Mouse (Mus musculus) brain, embryonic 14.5 days (tissue): ENCODE data around the gene Glp2r.

Experiments
- CTCF ChIP-seq: fragments of 200-500 bp; IDR thresholded peaks from 2 replicates; pipeline ENCODE4 v1.5.1; 2012; ENCODE audit warnings: inconsistent platforms, mild to moderate bottlenecking, moderate library complexity, borderline replicate concordance; ENCODE audit not compliant: insufficient read depth, insufficient read length; ENCODE audit errors: extremely low read depth
- POLR2A ChIP-seq: fragments of 200-500 bp; IDR thresholded peaks from 2 replicates; pipeline ENCODE4 v1.6.1; 2012; ENCODE audit warnings: mild to moderate bottlenecking, inconsistent platforms, borderline replicate concordance; ENCODE audit not compliant: poor library complexity, insufficient read depth, insufficient read length, severe bottlenecking; ENCODE audit errors: extremely low read depth

- TF ChIP-seq POLR2A, result no peak
- TF ChIP-seq CTCF, result no peak
Measured at GRCm38 (mm10) chr11:67771053-67771452, at the start of gene Glp2r.
